Comparison of ENCODE assay signal across 14 mouse cellular contexts in the genomic region with DNA sequence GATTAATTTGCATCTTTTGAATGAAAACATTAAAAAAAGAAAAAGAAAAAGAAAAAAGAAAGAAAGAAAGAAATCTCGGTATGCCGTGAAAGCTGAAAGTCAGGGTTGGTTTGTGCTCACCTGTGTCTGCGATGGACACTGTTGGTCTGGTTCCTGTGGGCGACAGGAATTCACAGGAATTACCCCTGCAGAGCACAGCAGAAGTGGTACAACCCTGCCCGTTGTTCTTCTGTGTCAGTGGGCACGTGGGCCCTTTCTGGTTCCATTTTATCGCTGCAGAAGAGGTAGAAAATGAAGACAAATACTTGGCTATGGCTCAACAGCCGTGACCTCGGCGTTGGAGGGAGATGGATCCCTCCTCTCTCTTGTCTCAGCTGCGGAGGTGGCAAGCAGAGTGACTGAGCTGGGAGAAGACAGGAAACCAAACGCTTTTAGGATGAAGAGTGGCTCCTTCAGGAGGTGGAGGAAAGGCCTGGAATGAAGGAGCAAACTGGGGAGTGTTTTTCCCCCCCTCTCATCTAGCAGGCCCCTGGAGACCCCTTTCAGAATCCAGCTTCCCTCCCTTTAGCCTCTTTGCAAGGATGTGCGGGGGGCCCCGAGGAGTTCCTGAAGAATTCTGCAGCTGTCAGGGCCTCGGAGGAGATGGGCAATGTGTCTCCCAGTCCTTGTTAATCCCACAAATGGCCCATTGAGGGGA.
DNase-seq lines count a peak whose midpoint lies in the region; ATAC-seq and TF ChIP-seq lines count a peak whose summit lies in the region.
"Had no signal": no experiment of that assay in that cellular context is flagged by ENCODE, and none has a peak within 500 bp of the region (broad histone marks: within the 10 kb centered on the region; RNA-seq: fewer than 3 reads in every experiment).

No protein-coding gene starts in this region.

- no peak overlapping the region for H3K4me2 ChIP-seq in liver, embryonic 13.5 days
- peak overlapping the region; percentile 9; the same call in 1 of the 2 replicates for H3K4me2 ChIP-seq in limb, embryonic 13.5 days (replicated peaks)
- no peak overlapping the region for H3K4me2 ChIP-seq in heart, embryonic 11.5 days
- H3K4me2 ChIP-seq: stomach, embryonic 15.5 days had no signal

- ATAC-seq in liver, embryonic 13.5 days (ENCODE audit: low read depth): no peak
- peak; percentile 54 for ATAC-seq in limb, embryonic 13.5 days (ENCODE audit: low FRiP score, low read depth)
- no peak; the same call in 1 of the 2 replicates for ATAC-seq in heart, embryonic 11.5 days (replicated peaks; ENCODE audit: insufficient number of reproducible peaks, low FRiP score, low TSS enrichment)
- ATAC-seq: Patski had no signal

- H3K4me1 ChIP-seq in liver, embryonic 13.5 days (replicated peaks): peaks cover 65% of the 10 kb centered on the region
- H3K4me1 ChIP-seq in bone marrow macrophage, adult 2 months (ENCODE audit: control insufficient read depth, insufficient read depth, low read length): peaks cover 58% of the 10 kb centered on the region
- H3K4me1 ChIP-seq in limb, embryonic 13.5 days: peaks cover 13% of the 10 kb centered on the region
- H3K4me1 ChIP-seq in heart, embryonic 11.5 days (ENCODE audit: control insufficient read depth, insufficient read depth, low read length): peaks cover 5% of the 10 kb centered on the region; the same call in 1 of the 2 replicates
- H3K4me1 ChIP-seq in kidney, adult 2 months (ENCODE audit: control insufficient read depth, insufficient read depth, low read length): no peaks in the 10 kb centered on the region; the same call in 1 of the 2 replicates

- no peak overlapping the region; the same call in 1 of the 2 replicates for H3K9ac ChIP-seq in liver, embryonic 13.5 days
- no peak overlapping the region for H3K9ac ChIP-seq in limb, embryonic 13.5 days
- no peak overlapping the region for H3K9ac ChIP-seq in heart, embryonic 11.5 days (ENCODE audit: low read depth, low read length)
- H3K9ac ChIP-seq: stomach, embryonic 15.5 days had no signal

- no peaks in the 10 kb centered on the region for H3K9me3 ChIP-seq in liver, embryonic 13.5 days (replicated peaks)
- H3K9me3 ChIP-seq in limb, embryonic 13.5 days: no peaks in the 10 kb centered on the region
- no peaks in the 10 kb centered on the region for H3K9me3 ChIP-seq in heart, embryonic 11.5 days (replicated peaks; ENCODE audit: control insufficient read depth, low read length)
- H3K9me3 ChIP-seq: stomach, embryonic 15.5 days had no signal

- H3K36me3 ChIP-seq in liver, embryonic 13.5 days: no peaks in the 10 kb centered on the region
- H3K36me3 ChIP-seq in limb, embryonic 13.5 days: no peaks in the 10 kb centered on the region
- no peaks in the 10 kb centered on the region for H3K36me3 ChIP-seq in heart, embryonic 11.5 days (ENCODE audit: control insufficient read depth, insufficient read depth, low read length)
- no peaks in the 10 kb centered on the region for H3K36me3 ChIP-seq in kidney, adult 2 months (ENCODE audit: control insufficient read depth, insufficient read depth, low read length)
- H3K36me3 ChIP-seq: stomach, embryonic 15.5 days had no signal

- H3K27me3 ChIP-seq in liver, embryonic 13.5 days: 0 out of 2 replicates have a peak, but pooled peaks cover 9% of the 10 kb centered on the region
- no peaks in the 10 kb centered on the region for H3K27me3 ChIP-seq in limb, embryonic 13.5 days
- no peaks in the 10 kb centered on the region for H3K27me3 ChIP-seq in heart, embryonic 11.5 days (ENCODE audit: control insufficient read depth, insufficient read depth, low read length)
- no peaks in the 10 kb centered on the region for H3K27me3 ChIP-seq in kidney, adult 2 months (replicated peaks; ENCODE audit: control insufficient read depth, insufficient read depth, low read length)
- H3K27me3 ChIP-seq: Patski; stomach, embryonic 15.5 days had no signal

- no peak overlapping the region for H3K4me3 ChIP-seq in liver, embryonic 13.5 days (replicated peaks)
- H3K4me3 ChIP-seq in bone marrow macrophage, adult 2 months (ENCODE audit: insufficient read depth, low read length): no peak overlapping the region
- no peak overlapping the region for H3K4me3 ChIP-seq in limb, embryonic 13.5 days
- H3K4me3 ChIP-seq in heart, embryonic 11.5 days (ENCODE audit: low read depth, low read length): no peak overlapping the region
- no peak overlapping the region for H3K4me3 ChIP-seq in kidney, adult 2 months (ENCODE audit: insufficient read depth, low read depth, low read length)
- H3K4me3 ChIP-seq: gastrocnemius, adult 2 months; stomach, embryonic 15.5 days had no signal

- no peak for TF ChIP-seq CTCF in bone marrow macrophage, adult 2 months (IDR thresholded peaks at IDR 0.05; ENCODE audit: low read depth, low read length)
- TF ChIP-seq CTCF in kidney, adult 2 months (conservative IDR thresholded peaks at IDR 0.05; ENCODE audit: insufficient read depth, insufficient read length, low read depth, low read length): no peak

- DNase-seq in cerebellum, postnatal 14 days: peak; percentile 26 to 28
- DNase-seq in cerebellum, adult 11 months: no peak
- no peak for DNase-seq in liver, embryonic 13.5 days
- no peak for DNase-seq in liver
- no peak for DNase-seq in kidney, adult 2 months
- DNase-seq: embryo, embryonic 11 days; kidney, adult 9 months; lung, adult 2 months had no signal

- WGBS in liver, embryonic 13.5 days (ENCODE audit: insufficient replicate concordance): 63% methylated on average over 15 of the region's 15 CpGs
- WGBS in limb, embryonic 13.5 days: 64% methylated on average over 15 of the region's 15 CpGs
- 58% methylated on average over 15 of the region's 15 CpGs for WGBS in heart, embryonic 11.5 days (ENCODE audit: insufficient replicate concordance)
- WGBS in kidney, adult 2 months: 67% methylated on average over 15 of the region's 15 CpGs

- peak overlapping the region; percentile 36; the same call in 1 of the 2 replicates for H3K27ac ChIP-seq in liver, embryonic 13.5 days
- peak overlapping the region; percentile 95 for H3K27ac ChIP-seq in bone marrow macrophage, adult 2 months (ENCODE audit: insufficient read depth, low read depth, low read length)
- H3K27ac ChIP-seq in limb, embryonic 13.5 days: peak overlapping the region; percentile 33; the same call in 1 of the 2 replicates
- H3K27ac ChIP-seq in heart, embryonic 11.5 days (ENCODE audit: low read depth, low read length): no peak overlapping the region
- H3K27ac ChIP-seq in kidney, adult 2 months (ENCODE audit: insufficient read depth, low read depth, low read length): no peak overlapping the region
- H3K27ac ChIP-seq: gastrocnemius, adult 2 months; stomach, embryonic 15.5 days had no signal

- TF ChIP-seq POLR2A in bone marrow macrophage, adult 2 months (IDR thresholded peaks at IDR 0.05; ENCODE audit: borderline replicate concordance, low read depth, low read length): no peak
- TF ChIP-seq POLR2A in kidney, adult 2 months (IDR thresholded peaks at IDR 0.05; ENCODE audit: low read depth, low read length): no peak

Comparison
In these comparisons a context has a peak if more than half of its experiments do, and no peak if none do; other contexts are left out.
1. DNase-seq: peak in cerebellum, postnatal 14 days (2 of 2); none in cerebellum, adult 11 months (single experiment), liver, embryonic 13.5 days (single experiment), liver (single experiment) and kidney, adult 2 months (single experiment).
2. H3K27ac ChIP-seq: peak in liver, embryonic 13.5 days (single experiment), bone marrow macrophage, adult 2 months (single experiment) and limb, embryonic 13.5 days (single experiment); none in heart, embryonic 11.5 days (single experiment) and kidney, adult 2 months (single experiment).